Mouse (Mus musculus): ENCODE results near the gene Ppp1r35. TPM values are rescaled to one million over a fixed set of nuclear protein-coding genes. Genes with fewer than 3 reads are reported as not detected.
"Not testable (repeated sequence)": the region's sequence is repeated elsewhere in the genome, so short reads cannot be mapped to it uniquely, and the experiment has no call there.

Ppp1r35 gene
- total RNA-seq (2021), result 10 to 100 TPM; 16.1 to 40.1 TPM
- polyA plus RNA-seq (2012; rRNA removed), result 61.5 and 83.6 TPM in 2 replicates
- long read RNA-seq, transcript Ppp1r35-201 (4 exons, 956 nt), result major isoform, 32 of 41 reads
- long read RNA-seq, partial matches to known transcripts, result 5 of 41 reads
- long read RNA-seq, other reads (novel, unspliced or antisense), result 2 of 41 reads

GRCm38 (mm10) chr5:137778635-137779034 is at the start of gene Ppp1r35:
Gene Ppp1r35 (plus strand): TSS chr5:137778849.
- peak; percentile 98 for DNase-seq

- no peak for DNase-seq
Measured at GRCm38 (mm10) chr5:137733638-137734288, 44.9 kb upstream of the Ppp1r35 start.

- DNase-seq, result no peak
Measured at GRCm38 (mm10) chr5:137734289-137735061, 44.2 kb upstream of the Ppp1r35 start.

- peak; percentile 2 for DNase-seq
Measured at GRCm38 (mm10) chr5:137737400-137737940, 41.2 kb upstream of the Ppp1r35 start.

- peak; percentile 23 for DNase-seq
Measured at GRCm38 (mm10) chr5:137738516-137738915, 40.1 kb upstream of the Ppp1r35 start.

GRCm38 (mm10) chr5:137739471-137739870 is 39.2 kb upstream of the Ppp1r35 start:
- no peak for DNase-seq

DNA sequence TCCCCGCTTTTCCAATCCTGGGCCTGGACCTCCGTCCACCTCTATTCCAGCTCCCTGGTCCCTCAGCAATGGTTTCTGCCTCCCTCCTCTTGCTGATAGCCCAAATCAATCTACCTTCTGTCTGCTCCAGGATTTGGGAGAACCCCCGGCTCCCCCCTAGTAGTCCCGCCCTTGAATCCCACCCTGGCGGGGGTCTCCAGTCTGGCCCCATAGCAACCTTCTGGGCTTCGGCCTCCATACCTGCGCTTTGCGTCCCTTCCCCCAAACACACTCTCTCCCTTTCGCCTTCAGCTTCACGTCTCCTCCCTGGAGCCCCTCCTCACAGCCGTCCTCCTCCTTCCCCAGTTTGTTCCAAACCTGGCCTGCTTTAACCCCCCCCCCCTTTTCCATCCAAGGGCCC is 38.1 kb upstream of the Ppp1r35 start:
- DNase-seq, result no peak

GRCm38 (mm10) chr5:137741023-137741931 is 37.4 kb upstream of the Ppp1r35 start, which contains the start of gene Nyap1:
Gene Nyap1 (minus strand): TSS chr5:137741607.
- DNase-seq, result peak; percentile 85

DNA sequence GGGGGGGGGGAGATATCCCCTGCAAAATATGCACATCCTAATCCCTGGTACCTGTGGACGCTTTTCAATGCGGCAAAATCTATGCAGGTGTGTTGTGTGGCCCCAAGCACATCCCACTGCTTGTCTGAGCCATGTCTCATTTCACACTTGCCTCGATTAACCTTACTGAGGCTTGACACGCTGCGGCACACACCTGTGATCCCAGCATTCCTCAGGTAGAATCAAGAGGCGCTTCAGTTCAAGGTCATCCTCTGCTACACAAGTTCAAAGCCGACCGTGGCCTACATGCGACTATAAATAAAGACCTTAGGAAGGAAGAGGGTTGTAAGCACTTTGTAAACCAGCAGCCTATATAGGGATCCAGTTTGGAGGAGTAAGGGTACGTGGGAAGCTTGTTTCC is 36.6 kb upstream of the Ppp1r35 start:
- no peak for DNase-seq

DNA sequence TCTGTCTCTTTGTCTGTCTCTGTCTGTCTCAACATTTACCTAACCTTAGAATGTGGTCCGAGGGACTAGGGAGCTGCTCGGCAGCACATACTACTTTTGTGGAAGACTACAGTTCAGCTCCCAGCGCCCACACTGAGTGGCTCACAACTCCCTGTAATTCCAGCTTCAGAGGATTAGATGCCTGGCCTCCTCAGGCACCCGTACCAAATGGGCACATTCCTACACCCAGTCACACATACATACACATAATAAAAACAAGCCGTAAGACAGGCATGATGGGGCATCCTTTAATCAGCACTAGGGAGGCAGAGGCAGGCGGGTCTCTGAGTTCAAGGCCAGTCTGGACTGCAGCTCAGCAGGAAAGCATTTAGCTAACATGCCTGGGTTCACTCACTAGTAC is 35.8 kb upstream of the Ppp1r35 start:
- DNase-seq, result no peak

DNA sequence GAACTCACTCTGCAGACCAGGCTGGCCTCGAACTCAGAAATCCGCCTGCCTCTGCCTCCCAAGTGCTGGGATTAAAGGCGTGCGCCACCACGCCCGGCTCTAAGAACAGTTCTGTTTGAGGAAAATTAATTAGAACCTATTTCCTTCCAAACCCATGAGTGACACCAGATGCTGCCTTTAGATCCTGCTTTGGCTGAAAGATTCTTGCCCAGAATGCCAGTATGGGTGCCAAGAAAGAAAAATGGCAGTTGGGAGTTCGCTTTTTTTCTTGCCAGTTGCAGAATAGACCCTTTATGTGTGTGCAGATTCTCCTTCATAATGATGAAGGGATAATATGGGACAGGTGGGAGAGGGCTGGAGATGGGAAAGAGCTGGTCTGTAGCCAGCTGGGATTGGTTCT is 34.5 kb upstream of the Ppp1r35 start:
- DNase-seq, result no peak

GRCm38 (mm10) chr5:137745214-137746171 is 33.2 kb upstream of the Ppp1r35 start, which contains the start of gene Tsc22d4:
Gene Tsc22d4 (plus strand): TSS chr5:137745730.
- DNase-seq, result peak; percentile 96

DNA sequence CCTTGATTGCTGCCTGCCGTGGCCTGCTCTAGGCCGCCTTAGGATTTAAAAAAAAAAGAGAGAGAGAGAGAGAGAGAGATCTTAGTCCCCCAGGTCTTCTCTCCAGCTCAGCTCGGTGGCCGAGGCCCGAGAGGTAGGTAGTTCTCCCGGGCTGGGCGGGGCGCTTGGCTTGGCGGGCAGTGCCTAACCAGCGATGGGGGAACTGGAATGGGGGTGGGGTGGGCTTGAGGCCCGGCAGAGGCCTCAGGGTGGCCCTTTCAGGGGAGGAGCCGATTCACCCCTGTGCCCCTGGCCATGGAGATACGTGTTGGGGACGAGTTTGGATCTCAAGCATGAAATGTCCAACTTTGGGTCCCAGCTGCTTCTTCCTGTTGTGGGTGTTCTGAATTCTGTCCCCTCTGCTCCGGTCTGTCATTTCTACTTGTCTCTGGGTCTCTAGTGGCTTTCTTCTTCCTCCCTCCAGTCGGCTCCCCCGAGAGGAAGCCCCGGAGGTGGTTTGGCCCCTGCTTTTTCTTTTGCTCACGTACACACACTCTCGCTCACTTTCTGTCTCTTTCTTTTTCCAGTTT is 32.3 kb upstream of the Ppp1r35 start:
- peak; percentile 82 for DNase-seq

- DNase-seq, result peak; percentile 48
Measured at GRCm38 (mm10) chr5:137746851-137747325, 31.8 kb upstream of the Ppp1r35 start.

DNA sequence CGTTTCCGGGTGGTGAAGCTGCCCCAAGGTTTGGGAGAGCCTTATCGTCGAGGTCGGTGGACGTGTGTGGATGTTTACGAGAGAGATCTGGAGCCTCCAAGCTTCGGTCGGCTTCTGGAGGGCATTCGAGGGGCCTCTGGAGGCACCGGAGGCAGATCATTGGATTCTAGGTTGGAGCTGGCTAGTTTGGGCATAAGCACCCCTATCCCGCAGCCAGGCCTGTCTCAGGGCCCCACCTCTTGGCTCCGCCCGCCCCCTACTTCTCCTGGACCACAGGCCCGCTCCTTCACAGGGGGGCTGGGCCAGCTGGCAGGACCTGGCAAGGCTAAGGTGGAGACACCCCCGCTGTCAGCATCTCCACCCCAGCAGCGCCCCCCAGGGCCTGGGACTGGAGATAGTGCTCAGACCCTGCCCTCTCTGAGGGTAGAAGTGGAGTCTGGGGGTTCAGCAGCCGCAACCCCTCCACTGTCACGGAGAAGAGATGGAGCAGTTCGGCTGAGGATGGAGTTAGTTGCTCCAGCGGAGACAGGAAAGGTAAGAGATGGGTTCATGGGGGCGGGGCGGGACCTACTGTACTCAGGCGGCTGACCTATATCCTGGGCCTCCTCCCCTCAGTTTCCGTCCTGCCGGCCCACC is 31.2 kb upstream of the Ppp1r35 start:
- DNase-seq, result peak; percentile 70

DNA sequence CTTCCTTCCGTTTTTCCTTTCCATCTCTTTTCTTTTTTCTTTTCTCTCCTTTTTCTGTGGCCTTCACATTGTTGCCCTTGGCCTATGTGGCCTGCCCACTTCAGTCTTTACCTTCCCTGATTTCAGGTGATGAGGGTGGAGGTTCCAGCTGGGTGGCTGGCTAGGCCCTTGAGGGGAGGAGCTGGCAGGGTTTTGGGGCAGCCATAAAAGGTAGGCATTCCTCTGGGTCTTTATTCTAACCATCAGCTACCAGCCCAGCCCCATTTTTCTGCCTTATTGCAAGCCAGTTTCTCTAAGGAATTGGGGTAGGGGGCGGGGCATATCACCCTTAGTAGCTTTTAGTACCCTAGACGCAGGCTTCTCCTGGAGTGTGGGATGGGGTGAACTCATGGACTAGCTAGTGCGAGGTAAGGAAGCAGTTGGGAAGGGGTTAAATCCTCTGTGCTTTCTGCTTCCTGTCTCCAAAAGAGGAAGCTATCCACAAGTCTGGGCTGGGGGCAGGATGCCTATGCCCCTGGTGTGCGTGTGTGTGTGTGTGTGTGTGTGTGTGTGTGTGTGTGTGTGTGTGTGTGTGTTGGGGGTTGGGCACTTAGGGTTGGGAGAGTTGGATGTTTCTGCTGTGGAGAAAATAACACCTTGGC is 30.4 kb upstream of the Ppp1r35 start:
- DNase-seq, result no peak

- DNase-seq, result no peak
Measured at GRCm38 (mm10) chr5:137749196-137749836, 29.3 kb upstream of the Ppp1r35 start.

DNA sequence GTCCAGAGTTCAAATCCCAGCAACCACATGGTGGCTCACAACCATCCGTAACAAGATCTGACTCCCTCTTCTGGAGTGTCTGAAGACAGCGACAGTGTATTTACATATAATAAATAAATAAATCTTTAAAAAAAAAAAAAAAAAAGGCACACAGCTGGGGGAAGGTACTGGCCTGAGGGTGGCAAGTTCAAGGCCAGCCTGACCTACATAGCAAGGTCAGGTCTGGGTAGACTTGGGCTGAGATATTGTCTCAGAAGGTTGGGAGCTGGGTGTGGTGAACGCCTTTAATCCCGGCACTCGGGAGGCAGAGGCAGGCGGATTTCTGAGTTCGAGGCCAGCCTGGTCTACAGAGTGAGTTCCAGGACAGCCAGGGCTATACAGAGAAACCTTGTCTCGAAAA is 28.4 kb upstream of the Ppp1r35 start:
- not testable (repeated sequence) for DNase-seq

All from adrenal gland, adult 2 months (tissue).